Mouse (Mus musculus) right cerebral cortex, adult 2 months (tissue): ENCODE measurements at regions not wholly inside any gene's neighbourhood (a gene's known extent, or its start where the extent isn't known, plus 50 kb on each side); places are given as distances from the start of the nearest gene placed in this dataset.

ENCODE experiments used
- DNase-seq, 2 experiments: peaks; one replicate each; pipeline ENCODE4 v3.0.0; 2021 to 2022; ENCODE audit warnings: low spot score in 2 of 2

DNA sequence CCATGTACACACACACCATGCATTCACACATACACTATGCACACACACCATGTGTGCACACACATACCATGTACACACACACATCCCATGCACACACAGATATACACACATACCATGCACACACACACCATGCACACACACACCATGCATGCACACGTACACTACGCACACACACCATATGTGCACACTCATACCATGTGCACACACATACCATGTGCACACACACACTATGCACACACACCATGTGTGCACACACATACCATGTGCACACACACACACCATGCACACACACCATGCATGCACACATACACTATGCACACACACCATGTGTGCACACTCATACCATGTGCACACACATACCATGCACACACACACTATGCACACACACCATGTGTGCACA lies 87.1 kb upstream of the Tmem150c start:
- DNase-seq, result no peak

DNA sequence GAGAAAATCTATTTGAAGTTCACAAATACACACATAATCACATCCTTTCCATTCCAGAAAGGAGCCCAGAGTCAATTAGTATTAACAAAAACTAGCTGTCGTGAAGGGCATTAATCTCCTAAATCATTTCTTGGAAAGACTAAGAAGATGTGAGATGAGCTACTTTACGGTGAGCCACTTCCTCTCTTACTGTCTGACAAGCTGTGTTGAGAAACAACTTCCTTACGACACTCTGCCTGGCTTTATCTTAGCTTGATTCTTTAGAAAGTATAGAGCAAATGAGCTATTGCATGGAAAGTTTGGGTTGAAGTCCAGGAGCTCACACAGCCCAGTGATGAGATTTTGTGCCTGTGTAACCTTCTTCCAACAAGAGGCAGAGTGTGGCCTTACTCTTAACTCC lies 85.2 kb upstream of the Tmem150c start:
- no peak for DNase-seq

DNA sequence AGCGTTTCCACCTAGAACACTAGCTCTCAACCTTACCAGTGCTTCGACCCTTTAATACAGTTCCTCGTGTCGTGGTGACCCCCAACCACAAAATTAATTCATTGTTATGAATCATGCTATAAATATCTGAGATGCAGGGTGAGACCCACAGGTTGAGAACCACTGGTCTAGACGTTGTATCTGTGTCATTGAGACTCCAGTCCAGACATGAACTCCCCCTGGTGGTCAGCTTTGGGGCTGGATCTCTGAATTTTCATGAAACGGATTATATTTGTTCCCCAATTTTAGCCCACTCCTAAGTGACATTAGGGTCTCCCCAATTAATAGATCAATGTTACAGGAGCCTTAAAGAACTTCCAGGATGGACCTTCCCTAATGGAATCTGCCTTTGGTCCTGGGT lies 81.3 kb upstream of the Tmem150c start:
- peak; percentile 58 to 73 for DNase-seq

DNA sequence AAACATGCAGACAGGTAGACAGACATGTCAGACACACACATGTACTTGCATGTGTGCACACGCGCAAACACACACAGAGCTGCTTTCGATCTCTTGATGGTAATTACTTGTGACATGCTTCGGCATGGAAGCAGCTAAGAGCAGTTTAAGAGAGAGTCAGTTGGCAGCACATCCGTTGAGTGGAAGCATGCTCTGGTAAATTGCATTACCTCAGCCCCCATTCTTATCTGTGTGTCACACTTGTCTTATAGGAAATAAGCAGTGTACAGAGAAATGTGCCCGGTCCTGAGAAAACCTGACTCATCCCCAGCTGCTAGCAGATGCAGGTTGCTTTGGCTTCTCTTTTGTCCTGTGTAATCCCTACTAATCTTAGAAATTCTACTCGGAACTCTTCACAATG lies 80.0 kb upstream of the Tmem150c start:
- no peak for DNase-seq

DNA sequence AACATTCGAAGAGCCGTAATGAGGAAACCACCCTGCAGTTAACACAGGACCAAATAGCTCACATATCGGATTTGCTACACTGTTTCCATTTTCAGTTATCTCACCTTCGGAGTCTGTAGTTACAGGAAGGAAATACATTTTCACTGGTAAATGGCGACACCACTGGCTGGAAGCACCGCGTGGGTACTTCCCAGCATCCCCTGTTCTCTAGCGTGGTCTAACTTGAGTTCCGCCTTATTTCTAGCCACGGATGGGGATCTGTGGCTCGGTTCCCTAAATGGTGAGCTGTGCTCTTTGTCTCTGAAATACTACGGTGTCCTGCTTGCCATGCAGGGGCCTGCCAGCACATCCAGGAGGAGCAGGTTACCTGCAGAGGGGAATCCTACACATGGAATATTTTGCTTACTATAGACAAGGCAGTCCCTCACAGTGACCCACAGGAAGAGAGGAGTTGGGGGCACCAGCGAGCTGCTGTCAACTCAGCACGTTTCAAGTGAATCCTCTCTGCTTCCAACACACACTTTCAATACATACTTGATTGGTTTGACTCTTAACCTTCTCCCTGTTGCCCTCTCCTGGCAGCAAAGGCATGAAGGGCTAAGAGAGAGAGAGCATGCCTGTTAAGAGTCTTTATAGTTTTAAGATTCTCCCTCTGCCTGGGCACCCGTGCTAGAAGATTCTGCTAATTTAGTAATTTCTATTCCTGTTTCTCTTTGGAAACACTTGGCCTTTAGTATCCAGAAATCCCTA lies 78.9 kb upstream of the Tmem150c start:
- no peak for DNase-seq

DNA sequence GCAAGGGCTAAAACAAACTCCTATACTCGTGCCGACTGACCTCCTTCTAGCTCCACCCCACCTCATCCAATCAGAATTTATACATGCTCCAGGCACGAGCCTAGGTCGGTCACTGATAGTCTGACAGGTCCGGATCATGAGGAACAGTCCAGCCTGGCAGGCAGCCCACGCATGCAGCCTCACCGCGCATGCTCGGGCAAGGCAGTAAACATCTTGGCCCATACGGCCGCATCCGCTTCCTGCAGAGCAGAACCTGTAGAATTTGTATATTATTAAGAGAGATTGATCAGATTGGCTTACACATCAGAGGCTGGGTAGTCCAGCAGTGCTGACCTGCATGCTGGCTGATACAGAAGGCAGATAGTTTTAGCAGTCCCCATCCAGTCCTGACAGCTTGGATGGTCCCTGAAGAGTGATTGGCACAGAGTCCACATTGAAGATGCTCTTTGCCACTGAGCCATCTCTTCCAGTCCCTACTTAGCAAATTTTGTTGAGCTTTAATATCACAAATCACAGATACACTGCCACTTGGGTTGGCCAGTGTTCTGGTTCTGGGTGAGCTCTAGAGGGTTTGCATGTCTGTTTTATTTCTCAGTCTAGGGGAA lies 78.2 kb upstream of the Tmem150c start:
- DNase-seq, result no peak

DNA sequence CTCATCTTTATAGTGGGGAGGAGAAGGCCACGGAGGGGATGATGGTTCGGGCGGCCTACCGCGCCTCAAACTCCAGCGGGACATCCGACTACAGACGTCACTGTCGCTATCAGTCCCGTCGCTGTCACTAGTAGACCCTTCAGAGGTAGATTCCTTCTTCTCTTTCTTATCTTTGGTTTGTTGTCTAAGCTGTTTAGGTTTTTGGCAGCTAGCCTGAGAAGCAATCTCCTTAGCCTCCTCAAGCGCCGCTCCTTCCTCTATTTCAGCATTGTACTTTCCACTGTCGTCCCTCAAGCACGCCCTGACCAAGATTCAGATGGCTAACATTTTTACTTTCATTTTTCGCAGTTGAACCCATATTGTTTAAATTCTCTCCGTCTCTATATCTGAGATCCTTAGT lies 76.7 kb upstream of the Tmem150c start:
- no peak for DNase-seq

DNA sequence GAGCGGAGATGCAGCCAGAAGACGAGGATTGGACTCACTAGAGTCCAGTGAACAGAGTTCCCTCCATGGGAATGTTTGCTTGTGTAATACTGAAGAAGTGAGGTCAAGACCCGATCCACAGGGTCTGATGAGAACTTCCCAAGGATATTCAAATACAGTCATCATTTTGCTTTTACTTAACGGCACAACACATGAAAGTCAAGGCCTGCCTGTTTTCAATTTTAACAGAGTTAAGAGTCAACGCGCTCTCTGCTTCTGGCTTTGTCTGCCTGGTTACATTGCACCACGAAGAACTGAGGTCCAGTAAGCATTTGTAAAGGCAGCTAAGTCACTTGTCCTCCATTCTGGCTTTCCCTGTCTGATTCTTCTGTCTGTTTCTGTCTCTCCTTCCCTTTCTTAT lies 72.5 kb upstream of the Tmem150c start:
- DNase-seq, result no peak

DNA sequence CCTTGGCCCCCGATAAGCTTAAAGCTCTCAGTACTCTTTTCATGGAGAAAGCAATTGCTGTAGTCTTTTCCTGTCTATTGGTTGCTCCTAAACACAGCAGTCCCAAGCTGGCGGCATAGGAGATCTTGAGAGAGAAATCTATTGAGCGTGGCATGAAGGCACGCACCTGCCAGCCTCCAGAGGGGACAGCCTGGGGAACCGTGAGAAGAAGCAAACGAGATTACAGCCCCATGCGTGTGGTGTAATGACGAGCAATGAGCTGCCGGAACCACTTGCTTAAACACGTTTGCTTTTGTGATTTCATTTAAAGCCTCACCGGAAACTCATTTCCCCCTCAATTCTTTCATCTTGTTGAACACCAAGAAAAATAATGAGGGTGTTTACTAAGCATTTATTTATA lies 72.0 kb upstream of the Tmem150c start:
- no peak for DNase-seq

DNA sequence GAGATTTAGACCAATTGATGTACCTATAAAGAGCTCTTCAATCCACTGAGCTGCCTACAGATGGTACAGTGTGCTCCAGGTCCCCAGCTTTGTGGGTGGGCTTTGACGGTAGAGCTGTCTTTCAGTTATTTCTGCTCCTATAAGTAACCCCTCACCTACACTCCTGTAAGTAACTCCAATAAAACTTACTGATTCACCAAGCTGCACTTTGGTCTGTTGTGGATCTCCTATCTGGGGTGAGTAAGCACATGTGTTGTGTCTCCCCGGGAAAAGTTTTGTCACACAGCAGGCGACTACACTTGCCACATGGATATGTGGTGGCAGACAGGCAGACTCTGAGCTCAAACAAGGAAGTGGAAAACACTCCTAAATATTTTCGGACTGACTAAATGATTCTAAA lies 70.4 kb upstream of the Tmem150c start:
- no peak for DNase-seq

DNA sequence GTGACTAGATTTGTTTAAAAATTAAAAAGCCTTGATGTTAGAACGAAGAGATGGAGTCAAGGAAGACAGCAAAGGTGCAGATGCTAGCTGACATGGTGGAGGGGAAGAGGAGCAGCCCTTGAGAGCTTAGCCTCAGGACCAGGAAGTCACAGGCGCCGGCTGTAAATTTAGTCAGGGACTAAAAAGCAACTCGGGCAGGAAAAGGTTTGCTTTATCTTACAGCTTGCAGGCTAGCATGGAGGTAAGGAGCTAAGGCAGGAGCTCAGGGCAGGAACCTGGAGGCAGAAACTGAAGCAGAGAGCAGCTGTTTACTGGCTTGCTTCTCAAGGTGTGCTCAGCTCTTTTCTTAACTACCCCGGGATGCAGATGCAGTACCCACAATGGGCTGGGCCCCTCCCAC lies 68.3 kb upstream of the Tmem150c start:
- no peak for DNase-seq

DNA sequence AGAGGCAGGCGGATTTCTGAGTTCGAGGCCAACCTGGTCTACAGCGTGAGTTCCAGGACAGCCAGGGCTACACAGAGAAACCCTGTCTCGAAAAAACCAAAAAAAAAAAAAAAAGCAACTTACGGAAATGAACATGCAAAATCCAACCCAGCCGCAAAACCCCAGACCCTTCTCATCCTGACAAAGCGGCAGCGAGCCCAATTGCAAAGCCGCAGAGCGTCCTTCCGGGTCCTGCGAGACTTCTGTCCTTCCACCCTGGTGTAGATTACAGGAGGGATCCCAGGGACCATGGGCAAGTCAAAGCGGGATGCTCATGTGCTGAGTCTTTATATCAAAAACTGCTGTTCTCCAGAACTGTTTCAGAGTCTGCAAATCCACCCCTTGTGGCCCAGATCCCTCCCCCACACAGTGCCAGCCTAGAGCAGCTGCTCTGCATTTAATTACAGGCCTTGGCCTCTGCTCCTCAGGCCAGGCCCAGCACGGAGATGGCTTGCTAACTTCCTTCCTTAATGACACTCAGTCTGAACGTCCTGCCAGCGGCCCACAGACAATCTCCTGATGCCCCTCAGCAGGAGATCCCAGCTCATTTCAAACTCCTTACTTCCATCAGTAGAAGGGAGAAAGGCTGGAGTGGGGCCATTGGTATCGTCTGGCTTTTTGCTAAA lies 67.1 kb upstream of the Tmem150c start:
- no peak for DNase-seq

DNA sequence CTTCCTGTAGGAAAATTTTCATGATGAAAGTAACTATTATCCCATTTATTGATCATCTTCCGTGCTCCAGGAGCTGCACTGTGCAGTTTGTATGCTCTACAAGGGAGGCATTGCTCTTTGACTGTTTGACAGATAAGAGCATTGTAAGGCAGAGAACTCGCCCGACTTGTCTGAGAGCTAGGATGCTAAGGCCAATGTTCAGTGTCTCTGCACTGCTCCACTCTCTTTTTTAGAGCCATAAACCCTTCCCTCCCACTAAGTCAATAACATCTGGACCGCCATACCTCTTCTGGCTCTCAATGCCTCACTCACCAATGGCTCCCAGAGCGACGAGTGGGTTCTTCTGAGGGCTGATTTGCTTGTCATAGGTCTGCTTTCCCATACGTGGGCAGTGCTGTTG lies 65.9 kb upstream of the Tmem150c start:
- DNase-seq, result no peak

DNA sequence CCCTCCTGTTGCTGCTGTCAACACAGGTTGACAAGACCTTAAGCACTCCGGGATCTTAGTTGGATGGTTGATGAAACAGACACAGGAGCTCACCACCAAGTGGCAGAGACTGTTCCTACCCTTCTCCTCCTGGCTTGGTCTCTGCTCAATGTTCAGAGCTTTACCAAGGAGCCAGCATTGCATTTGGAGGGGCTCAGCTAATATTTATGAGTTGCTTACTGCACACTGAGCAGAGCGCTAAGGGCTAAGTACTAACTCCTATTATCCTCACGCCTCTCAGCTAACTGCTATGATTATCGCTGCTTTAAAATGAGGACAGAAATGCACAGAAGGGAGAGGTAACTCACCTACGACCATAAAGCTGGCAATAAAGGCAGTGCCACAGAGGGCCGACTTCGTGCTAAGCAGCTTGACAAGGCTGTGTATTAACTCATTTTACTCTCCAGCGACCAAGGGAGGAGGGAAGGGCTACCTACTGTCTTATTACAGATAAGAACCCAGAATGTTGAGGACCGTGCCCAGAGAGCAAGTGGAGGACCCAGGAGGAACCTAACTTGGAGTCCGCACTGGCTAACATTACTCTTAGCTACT lies 65.3 kb upstream of the Tmem150c start:
- no peak for DNase-seq

DNA sequence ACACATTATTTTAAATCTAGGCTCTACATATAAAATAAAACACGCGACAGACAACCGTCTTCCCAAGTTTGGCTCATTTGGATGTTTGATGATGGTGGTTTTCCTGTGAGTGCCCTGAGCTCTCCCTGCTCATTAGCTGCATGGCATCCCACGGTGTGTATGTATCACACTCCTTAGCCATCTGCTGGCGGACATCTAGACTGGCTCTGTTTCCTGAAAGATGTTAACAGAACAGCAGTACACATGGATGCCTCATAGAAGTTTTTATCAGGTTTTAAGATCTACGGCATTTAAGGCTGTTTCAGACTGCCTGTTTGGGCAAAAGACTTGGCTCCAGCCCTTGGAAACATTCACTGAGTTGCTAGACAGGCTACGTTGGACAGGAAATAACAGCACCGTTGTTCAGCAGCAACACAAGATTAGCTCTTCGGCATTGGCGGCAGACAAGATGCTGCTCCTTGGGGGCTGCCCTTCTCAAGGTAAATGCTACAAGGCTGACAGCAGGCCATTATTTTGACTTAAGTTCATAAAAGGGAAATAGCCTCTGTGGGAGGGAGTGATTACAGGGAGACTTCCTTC lies 61.5 kb upstream of the Tmem150c start:
- peak; percentile 44 to 48 for DNase-seq

DNA sequence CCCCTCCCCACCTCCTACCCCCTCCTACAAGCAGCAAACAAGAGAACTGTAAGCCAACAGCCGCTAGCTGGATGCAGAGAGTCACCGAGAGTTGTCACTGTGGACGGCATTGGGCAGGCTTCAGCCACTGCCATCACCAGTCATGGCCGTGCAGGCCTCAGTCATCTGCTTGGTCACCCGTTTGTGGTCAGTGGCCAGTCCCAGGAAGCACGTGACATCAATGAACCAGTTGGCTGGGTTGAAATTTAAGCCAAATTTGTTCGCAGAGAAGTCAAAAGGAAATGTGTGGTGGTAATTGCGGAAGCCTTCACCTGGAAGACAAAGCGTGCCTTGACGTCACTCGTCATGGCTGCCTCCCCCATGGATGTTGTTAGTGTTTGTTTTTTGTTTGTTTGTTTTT lies 60.7 kb upstream of the Tmem150c start:
- no peak for DNase-seq

DNA sequence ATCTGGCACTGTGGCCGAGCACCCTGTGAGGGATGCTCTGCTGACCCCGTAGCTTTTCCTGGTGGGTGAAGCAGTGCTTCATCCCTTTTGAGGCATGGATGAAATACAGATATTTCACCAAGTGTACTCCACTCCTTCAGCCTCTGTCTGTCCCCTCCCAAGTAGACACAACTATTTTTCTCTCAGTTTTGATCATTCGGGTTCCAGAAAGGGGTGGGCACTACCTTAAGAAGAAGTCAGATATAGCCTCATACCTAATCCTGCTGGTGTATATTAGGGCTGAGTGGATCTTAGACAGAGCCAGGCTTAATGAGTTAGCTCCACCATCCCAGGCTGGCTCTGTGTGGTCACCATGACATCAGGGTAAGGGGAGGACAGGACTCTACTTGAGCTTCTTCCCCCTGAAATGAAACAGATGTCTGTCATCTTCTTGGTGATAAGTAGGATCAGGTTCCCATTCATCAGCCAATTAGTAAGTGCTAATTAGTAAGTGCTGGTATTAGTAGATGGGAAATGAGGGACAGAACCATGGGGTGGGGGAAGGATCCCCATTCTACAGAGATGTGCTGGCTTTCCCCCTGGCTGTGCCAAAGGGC lies 58.7 kb upstream of the Tmem150c start:
- no peak for DNase-seq

DNA sequence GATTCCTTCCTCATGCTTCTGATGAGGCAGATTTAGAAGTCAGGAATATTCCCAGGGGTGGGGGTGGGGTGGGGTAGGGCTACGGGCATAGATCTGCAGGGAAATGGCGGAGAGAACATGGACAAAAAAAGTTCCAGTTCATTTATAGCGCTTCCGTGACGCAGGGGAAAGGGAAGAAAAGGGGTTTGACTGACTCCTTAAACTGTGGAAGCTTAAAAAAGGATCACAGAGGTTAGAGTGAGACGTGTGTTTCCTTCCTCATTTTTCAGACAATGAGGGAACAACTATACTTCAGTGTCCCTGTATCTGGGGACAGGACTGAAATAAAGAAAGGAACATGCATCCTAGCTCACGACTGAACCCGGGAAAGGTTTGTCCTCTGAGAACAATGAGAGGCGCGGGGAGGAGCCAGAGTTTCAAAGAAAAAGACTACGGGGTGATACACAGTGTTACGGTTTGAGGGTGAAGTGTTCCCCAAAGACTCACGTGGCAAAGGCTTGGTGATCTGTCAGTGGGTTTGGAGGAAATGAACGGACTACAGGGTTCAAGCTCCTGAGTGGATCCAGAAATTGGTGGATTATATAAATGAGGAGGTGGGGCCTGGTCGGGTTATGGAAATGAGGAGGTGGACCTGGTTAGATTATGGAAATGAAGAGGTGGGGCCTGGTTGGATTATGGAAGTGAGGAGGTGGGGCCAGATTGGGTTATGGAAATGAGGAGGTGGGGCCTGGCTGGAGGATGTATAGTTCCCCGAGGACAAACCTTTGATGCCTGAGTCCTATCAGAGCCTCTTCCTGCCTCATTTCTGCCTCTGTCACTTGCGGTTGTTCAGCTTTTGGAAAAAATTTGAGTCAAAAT lies 57.8 kb upstream of the Tmem150c start:
- DNase-seq, result no peak

DNA sequence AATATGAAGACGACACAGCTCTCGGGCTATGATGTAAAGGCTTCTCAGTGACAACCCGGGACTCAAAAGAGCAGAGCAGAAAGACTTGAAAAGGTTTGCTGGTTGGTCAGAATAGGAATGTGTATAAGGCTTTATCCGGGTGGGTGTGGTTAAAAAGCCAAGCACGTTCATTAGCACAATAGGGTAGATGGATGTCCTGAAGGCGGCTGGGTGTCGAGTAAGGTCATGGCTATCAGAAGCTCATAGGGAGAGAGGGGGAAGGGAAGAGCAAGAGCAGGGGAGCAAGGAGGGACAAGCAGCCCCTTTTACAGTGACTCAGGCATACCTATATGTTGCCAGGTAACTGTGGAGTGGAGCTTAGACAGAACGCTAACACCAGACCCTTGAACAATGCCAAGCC lies 54.3 kb upstream of the Tmem150c start:
- no peak for DNase-seq

DNA sequence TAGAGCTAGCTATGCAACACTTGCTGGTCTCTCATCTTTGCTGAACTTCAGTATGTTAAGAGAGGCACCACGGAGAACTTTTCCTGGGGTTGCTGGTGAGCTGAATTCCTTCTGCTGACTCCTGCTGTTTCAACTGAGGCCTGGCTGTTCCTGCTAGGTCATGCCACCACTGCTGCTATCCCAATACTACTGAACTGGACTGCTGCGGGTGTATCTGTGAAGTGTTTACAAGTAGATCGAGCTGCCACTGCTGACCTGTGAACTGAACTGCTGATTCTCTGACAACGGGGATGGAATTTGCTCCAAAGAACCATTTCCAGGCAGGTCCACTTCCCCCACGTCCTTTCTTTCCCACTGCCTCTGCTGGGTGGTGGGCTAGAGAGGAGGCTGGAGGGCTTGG lies 51.1 kb upstream of the Tmem150c start:
- no peak for DNase-seq
